Mouse (Mus musculus) forebrain, embryonic 16.5 days (tissue): ENCODE data around the gene Sema5b. TPM values are rescaled to one million over a fixed set of nuclear protein-coding genes. Genes with fewer than 3 reads are reported as not detected.

ENCODE experiments used
- ATAC-seq: fragments of 200-750 bp; cut with Nextera tagmentation; 2 replicates; pipeline ENCODE4 v1.8.0; 2017; ENCODE audit warnings: mild to moderate bottlenecking, moderate library complexity
- H3K27ac ChIP-seq: fragments of 300-500 bp; sonication (generic); 2 replicates; pipeline ENCODE4 v1.5.1; 2014; ENCODE audit warnings: low read length, control low read depth
- H3K27me3 ChIP-seq: fragments of 300-500 bp; sonication (generic); replicated peaks from 2 replicates; pipeline ENCODE4 v1.6.1; 2014; ENCODE audit warnings: low read length; ENCODE audit not compliant: control insufficient read depth, insufficient read depth
- H3K36me3 ChIP-seq: fragments of 300-500 bp; sonication (generic); 2 replicates; pipeline ENCODE4 v1.6.1; 2014; ENCODE audit not compliant: control insufficient read depth, insufficient read depth
- H3K4me1 ChIP-seq: fragments of 300-500 bp; sonication (generic); replicated peaks from 2 replicates; pipeline ENCODE4 v1.6.1; 2014; ENCODE audit warnings: low read length; ENCODE audit not compliant: control insufficient read depth, insufficient read depth
- H3K4me2 ChIP-seq: fragments of 300-500 bp; sonication (generic); 2 replicates; pipeline ENCODE4 v1.6.1; 2014; ENCODE audit warnings: mild to moderate bottlenecking, low read length, control low read depth
- H3K4me3 ChIP-seq: fragments of 300-500 bp; sonication (generic); replicated peaks from 2 replicates; pipeline ENCODE4 v1.5.1; 2014; ENCODE audit warnings: mild to moderate bottlenecking, low read length, control low read depth
- H3K9ac ChIP-seq: fragments of 300-500 bp; sonication (generic); replicated peaks from 2 replicates; pipeline ENCODE4 v1.6.1; 2014; ENCODE audit warnings: low read depth, low read length, control low read depth
- H3K9me3 ChIP-seq: fragments of 300-500 bp; sonication (generic); 2 replicates; pipeline ENCODE4 v1.6.1; 2016; ENCODE audit warnings: low read length; ENCODE audit not compliant: control insufficient read depth
- WGBS: fragments of 180-500 bp; shearing (Covaris S2); extraction: QIAGEN DNeasy Blood & Tissue Kit; methylation state at CpG from one replicate; pipeline ENCODE4 v1.1.7; 2014; 5-methylcytosine and 5-hydroxymethylcytosine counted together
- polyA plus RNA-seq: library from polyadenylated mRNA; unstranded; fragments of >200 nt; fragmentation: Nextera tagmentation; extraction: Ambion mirVana; gene quantifications from 2 replicates; pipeline ENCODE4 v1.2.1, GENCODE M21; 2015

Sema5b gene
- polyA plus RNA-seq, 1 experiment from 2014 or later = 30.1 TPM

GRCm38 (mm10) chr16:35613851-35614804, 73.2 kb downstream of the Sema5b start:
- peaks cover 44% of the 10 kb centered on the region for H3K4me1 ChIP-seq

GRCm38 (mm10) chr16:35617732-35618131, 76.8 kb downstream of the Sema5b start:
- Histone ChIP-seq H3K27me3 (no peaks in the 10 kb centered on the region), H3K4me1 (peaks cover 22% of the 10 kb centered on the region), H3K9me3 (no peaks in the 10 kb centered on the region), H3K36me3 (no peaks in the 10 kb centered on the region), H3K4me2 (no peak overlapping the region), H3K9ac (no peak overlapping the region), H3K4me3 (no peak overlapping the region), H3K27ac (no peak overlapping the region)
- no peak for ATAC-seq
- 92% methylated on average over 4 of the region's 4 CpGs for WGBS

More at GRCm38 (mm10) chr16:35613851-35614804, 73.2 kb downstream of the Sema5b start:
- H3K4me2 ChIP-seq = peak overlapping the region; percentile 28
- no peaks in the 10 kb centered on the region for H3K9me3 ChIP-seq
- peak; percentile 71 for ATAC-seq
- H3K4me3 ChIP-seq = no peak overlapping the region
- H3K36me3 ChIP-seq = no peaks in the 10 kb centered on the region
- H3K9ac ChIP-seq = peak overlapping the region; percentile 46
- H3K27me3 ChIP-seq = no peaks in the 10 kb centered on the region
- peak overlapping the region; percentile 68 for H3K27ac ChIP-seq
- 12% methylated on average over 16 of the region's 17 CpGs for WGBS

- no peak for ATAC-seq
- Histone ChIP-seq H3K27me3 (no peaks in the 10 kb centered on the region), H3K9me3 (no peaks in the 10 kb centered on the region), H3K4me3 (no peak overlapping the region), H3K27ac (no peak overlapping the region), H3K9ac (no peak overlapping the region), H3K4me2 (no peak overlapping the region), H3K36me3 (no peaks in the 10 kb centered on the region), H3K4me1 (peaks cover 22% of the 10 kb centered on the region)
- 97% methylated on average over 2 of the region's 2 CpGs for WGBS
Observed at GRCm38 (mm10) chr16:35623026-35623425, 82.1 kb downstream of the Sema5b start.

- no peak for ATAC-seq
- H3K4me1 ChIP-seq = peaks cover 22% of the 10 kb centered on the region
- H3K27ac ChIP-seq = no peak overlapping the region
- WGBS = 27% methylated on average over 7 of the region's 7 CpGs
- H3K9ac ChIP-seq = no peak overlapping the region
- no peaks in the 10 kb centered on the region for H3K9me3 ChIP-seq
- H3K36me3 ChIP-seq = no peaks in the 10 kb centered on the region
- H3K4me3 ChIP-seq = no peak overlapping the region
- H3K4me2 ChIP-seq = no peak overlapping the region
- H3K27me3 ChIP-seq = no peaks in the 10 kb centered on the region
Observed at GRCm38 (mm10) chr16:35623986-35624385, 83.0 kb downstream of the Sema5b start.

GRCm38 (mm10) chr16:35624877-35625276, 83.9 kb downstream of the Sema5b start:
- 43% methylated on average over 6 of the region's 6 CpGs for WGBS
- Histone ChIP-seq H3K27me3 (no peaks in the 10 kb centered on the region), H3K4me1 (peaks cover 20% of the 10 kb centered on the region), H3K9ac (no peak overlapping the region), H3K4me3 (no peak overlapping the region), H3K9me3 (no peaks in the 10 kb centered on the region), H3K36me3 (no peaks in the 10 kb centered on the region), H3K4me2 (no peak overlapping the region), H3K27ac (peak overlapping the region; percentile 64)
- peak; percentile 23 for ATAC-seq

- Histone ChIP-seq H3K4me3 (no peak overlapping the region), H3K4me1 (peaks cover 20% of the 10 kb centered on the region), H3K4me2 (no peak overlapping the region), H3K9ac (no peak overlapping the region), H3K9me3 (no peaks in the 10 kb centered on the region), H3K36me3 (no peaks in the 10 kb centered on the region), H3K27ac (peak overlapping the region; percentile 64), H3K27me3 (no peaks in the 10 kb centered on the region)
- WGBS = 48% methylated on average over 16 of the region's 16 CpGs
- peak; percentile 48 for ATAC-seq
Observed at GRCm38 (mm10) chr16:35625286-35626020, 84.5 kb downstream of the Sema5b start.

GRCm38 (mm10) chr16:35627992-35628607, 87.2 kb downstream of the Sema5b start:
- Histone ChIP-seq H3K27ac (no peak overlapping the region), H3K9ac (no peak overlapping the region), H3K9me3 (no peaks in the 10 kb centered on the region), H3K4me3 (no peak overlapping the region), H3K27me3 (no peaks in the 10 kb centered on the region), H3K36me3 (no peaks in the 10 kb centered on the region), H3K4me1 (peaks cover 26% of the 10 kb centered on the region), H3K4me2 (no peak overlapping the region)
- WGBS = 29% methylated on average over 10 of the region's 10 CpGs
- ATAC-seq = peak; percentile 68

- no peak for ATAC-seq
- H3K36me3 ChIP-seq = no peaks in the 10 kb centered on the region
- no peak overlapping the region for H3K27ac ChIP-seq
- 57% methylated on average over 16 of the region's 16 CpGs for WGBS
- H3K4me3 ChIP-seq = no peak overlapping the region
- no peak overlapping the region for H3K9ac ChIP-seq
- peaks cover 7% of the 10 kb centered on the region for H3K4me1 ChIP-seq
- H3K27me3 ChIP-seq = no peaks in the 10 kb centered on the region
- no peak overlapping the region for H3K4me2 ChIP-seq
- no peaks in the 10 kb centered on the region for H3K9me3 ChIP-seq
Observed at GRCm38 (mm10) chr16:35630470-35631183, 89.7 kb downstream of the Sema5b start.
